Mouse (Mus musculus): ENCODE measurements around the gene Ano6. TPM values are rescaled to one million over a fixed set of nuclear protein-coding genes. Genes with fewer than 3 reads are reported as not detected.
A peak's percentile ranks its signal among the peaks of the same experiment; 100 is the strongest.

The Ano6 gene
- polyA plus RNA-seq, 1 experiment = 172 TPM

GRCm38 (mm10) chr15:95929087-95929486 lies 138.4 kb downstream of the Ano6 start:
- H3K4me1 ChIP-seq (ENCODE audit: control insufficient read depth, insufficient read depth, insufficient read length, low read length) = no peaks in the 10 kb centered on the region
- no peaks in the 10 kb centered on the region for H3K27me3 ChIP-seq (ENCODE audit: control insufficient read depth, insufficient read depth, low read length)
- H3K36me3 ChIP-seq (ENCODE audit: control insufficient read depth, insufficient read depth, low read length) = peaks cover 57% of the 10 kb centered on the region
- WGBS = 91% methylated on average over 6 of the region's 6 CpGs
- no peak overlapping the region for H3K4me3 ChIP-seq (ENCODE audit: low read depth, low read length)
- H3K27ac ChIP-seq (ENCODE audit: insufficient read depth, low read depth, low read length) = no peak overlapping the region
- TF ChIP-seq POLR2A (IDR thresholded peaks at IDR 0.05; ENCODE audit: low read depth, low read length) (no peak), CTCF (IDR thresholded peaks at IDR 0.05; ENCODE audit: extremely low read depth, insufficient read length, insufficient replicate concordance, low read depth, low read length) (no peak)

- Histone ChIP-seq H3K4me3 (ENCODE audit: low read depth, low read length) (no peak overlapping the region), H3K27ac (ENCODE audit: insufficient read depth, low read depth, low read length) (no peak overlapping the region), H3K36me3 (ENCODE audit: control insufficient read depth, insufficient read depth, low read length) (peaks cover 55% of the 10 kb centered on the region), H3K4me1 (ENCODE audit: control insufficient read depth, insufficient read depth, insufficient read length, low read length) (no peaks in the 10 kb centered on the region), H3K27me3 (ENCODE audit: control insufficient read depth, insufficient read depth, low read length) (no peaks in the 10 kb centered on the region)
- TF ChIP-seq POLR2A (IDR thresholded peaks at IDR 0.05; ENCODE audit: low read depth, low read length) (no peak), CTCF (IDR thresholded peaks at IDR 0.05; ENCODE audit: extremely low read depth, insufficient read length, insufficient replicate concordance, low read depth, low read length) (no peak)
- WGBS = 73% methylated on average over 16 of the region's 16 CpGs
Observed at GRCm38 (mm10) chr15:95931013-95931775, 140.6 kb downstream of the Ano6 start.

- H3K27me3 ChIP-seq (ENCODE audit: control insufficient read depth, insufficient read depth, low read length) = no peaks in the 10 kb centered on the region
- H3K4me3 ChIP-seq (ENCODE audit: low read depth, low read length) = no peak overlapping the region
- TF ChIP-seq CTCF (IDR thresholded peaks at IDR 0.05; ENCODE audit: extremely low read depth, insufficient read length, insufficient replicate concordance, low read depth, low read length) (no peak), POLR2A (IDR thresholded peaks at IDR 0.05; ENCODE audit: low read depth, low read length) (no peak)
- H3K4me1 ChIP-seq (ENCODE audit: control insufficient read depth, insufficient read depth, insufficient read length, low read length) = no peaks in the 10 kb centered on the region
- peaks cover 58% of the 10 kb centered on the region for H3K36me3 ChIP-seq (ENCODE audit: control insufficient read depth, insufficient read depth, low read length)
- 81% methylated on average over 5 of the region's 5 CpGs for WGBS
- no peak overlapping the region for H3K27ac ChIP-seq (ENCODE audit: insufficient read depth, low read depth, low read length)
Observed at GRCm38 (mm10) chr15:95932358-95932757, 141.7 kb downstream of the Ano6 start.

GRCm38 (mm10) chr15:95935141-95935540 lies 144.5 kb downstream of the Ano6 start:
- no peak overlapping the region for H3K4me3 ChIP-seq (ENCODE audit: low read depth, low read length)
- no peak overlapping the region for H3K27ac ChIP-seq (ENCODE audit: insufficient read depth, low read depth, low read length)
- WGBS = 82% methylated on average over 11 of the region's 11 CpGs
- H3K4me1 ChIP-seq (ENCODE audit: control insufficient read depth, insufficient read depth, insufficient read length, low read length) = no peaks in the 10 kb centered on the region
- H3K27me3 ChIP-seq (ENCODE audit: control insufficient read depth, insufficient read depth, low read length) = no peaks in the 10 kb centered on the region
- H3K36me3 ChIP-seq (ENCODE audit: control insufficient read depth, insufficient read depth, low read length) = peaks cover 54% of the 10 kb centered on the region
- TF ChIP-seq POLR2A (IDR thresholded peaks at IDR 0.05; ENCODE audit: low read depth, low read length) (no peak), CTCF (IDR thresholded peaks at IDR 0.05; ENCODE audit: extremely low read depth, insufficient read length, insufficient replicate concordance, low read depth, low read length) (no peak)

- H3K27me3 ChIP-seq (ENCODE audit: control insufficient read depth, insufficient read depth, low read length) = no peaks in the 10 kb centered on the region
- TF ChIP-seq CTCF (IDR thresholded peaks at IDR 0.05; ENCODE audit: extremely low read depth, insufficient read length, insufficient replicate concordance, low read depth, low read length) (peak; percentile 60; the same call in 1 of the 2 replicates), POLR2A (IDR thresholded peaks at IDR 0.05; ENCODE audit: low read depth, low read length) (no peak)
- H3K27ac ChIP-seq (ENCODE audit: insufficient read depth, low read depth, low read length) = no peak overlapping the region
- H3K4me3 ChIP-seq (ENCODE audit: low read depth, low read length) = no peak overlapping the region
- no peaks in the 10 kb centered on the region for H3K4me1 ChIP-seq (ENCODE audit: control insufficient read depth, insufficient read depth, insufficient read length, low read length)
- WGBS = 54% methylated on average over 4 of the region's 4 CpGs
- peaks cover 66% of the 10 kb centered on the region for H3K36me3 ChIP-seq (ENCODE audit: control insufficient read depth, insufficient read depth, low read length)
Observed at GRCm38 (mm10) chr15:95943470-95943869, 152.8 kb downstream of the Ano6 start.

- H3K36me3 ChIP-seq (ENCODE audit: control insufficient read depth, insufficient read depth, low read length) = peaks cover 65% of the 10 kb centered on the region
- no peak for TF ChIP-seq POLR2A (IDR thresholded peaks at IDR 0.05; ENCODE audit: low read depth, low read length)
- no peak for TF ChIP-seq CTCF (IDR thresholded peaks at IDR 0.05; ENCODE audit: extremely low read depth, insufficient read length, insufficient replicate concordance, low read depth, low read length)
- no peaks in the 10 kb centered on the region for H3K4me1 ChIP-seq (ENCODE audit: control insufficient read depth, insufficient read depth, insufficient read length, low read length)
- no peak overlapping the region for H3K4me3 ChIP-seq (ENCODE audit: low read depth, low read length)
- no peak overlapping the region for H3K27ac ChIP-seq (ENCODE audit: insufficient read depth, low read depth, low read length)
- no peaks in the 10 kb centered on the region for H3K27me3 ChIP-seq (ENCODE audit: control insufficient read depth, insufficient read depth, low read length)
- 67% methylated on average over 6 of the region's 6 CpGs for WGBS
Observed at GRCm38 (mm10) chr15:95944299-95944698, 153.7 kb downstream of the Ano6 start.

- H3K4me3 ChIP-seq (ENCODE audit: low read depth, low read length) = no peak overlapping the region
- H3K27ac ChIP-seq (ENCODE audit: insufficient read depth, low read depth, low read length) = no peak overlapping the region
- no peaks in the 10 kb centered on the region for H3K27me3 ChIP-seq (ENCODE audit: control insufficient read depth, insufficient read depth, low read length)
- no peak for TF ChIP-seq POLR2A (IDR thresholded peaks at IDR 0.05; ENCODE audit: low read depth, low read length)
- no peak for TF ChIP-seq CTCF (IDR thresholded peaks at IDR 0.05; ENCODE audit: extremely low read depth, insufficient read length, insufficient replicate concordance, low read depth, low read length)
- 83% methylated on average over 11 of the region's 11 CpGs for WGBS
- H3K36me3 ChIP-seq (ENCODE audit: control insufficient read depth, insufficient read depth, low read length) = peaks cover 77% of the 10 kb centered on the region
- H3K4me1 ChIP-seq (ENCODE audit: control insufficient read depth, insufficient read depth, insufficient read length, low read length) = no peaks in the 10 kb centered on the region
Observed at GRCm38 (mm10) chr15:95945951-95946708, 155.5 kb downstream of the Ano6 start.

All from small intestine, adult 2 months (tissue).